Mouse (Mus musculus): Measurements from ENCODE around the gene Park7.

DNA sequence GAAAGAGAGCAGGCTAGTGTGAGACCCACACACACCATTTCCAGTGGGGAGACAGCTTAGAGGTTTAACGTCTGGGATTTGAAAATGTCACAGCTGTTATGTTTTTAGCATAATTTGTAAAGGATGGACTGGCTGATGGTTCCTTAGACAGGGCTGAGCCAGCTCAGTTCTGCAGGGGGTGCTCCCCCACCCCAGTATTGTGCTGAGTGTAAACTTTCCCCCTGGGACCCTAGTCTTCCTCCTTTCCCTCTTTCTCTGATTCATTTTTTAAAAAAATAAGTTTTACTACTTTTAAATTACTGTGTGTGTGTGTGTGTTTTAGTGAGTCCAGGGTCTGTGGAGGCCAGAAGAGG, 42.8 kb upstream of the Park7 start:
- TF ChIP-seq CTCF (IDR thresholded peaks at IDR 0.05 in 2 of 3, conservative IDR thresholded peaks at IDR 0.05 in 1 of 3; ENCODE audit: control insufficient read depth in 1 of 3, insufficient read depth in 1 of 3, low read depth in 2 of 3, low read length in 3 of 3, poor library complexity in 1 of 3, severe bottlenecking in 1 of 3) = no peak
- TF ChIP-seq POLR2A (IDR thresholded peaks at IDR 0.05; ENCODE audit: control insufficient read depth in 1 of 2, insufficient read depth in 1 of 2, low read depth in 1 of 2, low read length in 2 of 2, poor library complexity in 1 of 2) = no peak
- no peak for TF ChIP-seq TAL1 (IDR thresholded peaks at IDR 0.05; ENCODE audit: low read length)
